Mouse (Mus musculus) retina, embryonic 14.5 days (tissue): ENCODE measurements around the gene Hapln1.
A peak's percentile ranks its signal among the peaks of the same experiment; 100 is the strongest.

Experiments
- DNase-seq: peaks from one replicate; pipeline ENCODE4 v3.0.0-alpha.2; 2015; ENCODE audit warnings: low spot score

The Hapln1 gene

GRCm38 (mm10) chr13:89539205-89539886, at the start of gene Hapln1:
Gene Hapln1 (plus strand): TSS chr13:89539796.
- peak; percentile 73 for DNase-seq

- no peak for DNase-seq
Observed at GRCm38 (mm10) chr13:89493169-89493568, 46.4 kb upstream of the Hapln1 start.

DNA sequence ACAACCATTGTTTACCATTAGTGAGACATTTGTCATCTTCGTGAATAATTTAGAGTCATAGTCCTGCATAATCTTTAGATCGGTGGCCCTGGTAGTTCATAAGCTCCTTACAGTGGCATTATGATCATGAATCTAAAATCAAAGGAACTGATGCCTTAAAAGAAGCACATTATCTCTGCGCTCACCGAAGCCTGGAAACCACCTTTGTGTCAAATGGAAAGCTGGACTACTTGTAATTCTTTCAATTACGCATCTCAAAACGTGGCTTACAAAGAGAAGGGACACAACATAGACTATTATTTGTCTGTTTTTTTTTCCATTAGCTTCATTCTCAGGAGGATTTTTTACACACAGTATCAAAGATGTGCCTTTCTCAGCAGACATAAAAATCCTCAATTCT, 45.9 kb upstream of the Hapln1 start:
- no peak for DNase-seq

DNA sequence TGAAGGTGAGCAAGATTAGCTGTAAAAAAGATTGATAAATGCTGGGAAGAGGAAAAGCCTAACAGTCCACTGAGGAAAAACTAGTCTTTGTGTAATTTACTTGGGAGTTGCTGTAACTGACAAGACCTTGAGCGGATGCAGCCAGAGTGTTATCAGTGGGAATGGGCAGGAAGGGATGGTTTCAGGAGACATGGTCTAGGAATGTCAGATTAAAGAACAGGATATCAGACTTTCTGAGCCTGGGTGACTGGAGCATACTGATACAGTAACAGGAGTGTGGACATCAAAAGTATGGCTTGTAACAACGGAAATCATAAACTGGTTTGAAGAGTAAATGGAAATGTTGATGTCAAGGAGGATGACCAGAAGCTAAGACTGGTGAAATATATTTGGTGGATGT, 43.0 kb upstream of the Hapln1 start:
- no peak for DNase-seq

GRCm38 (mm10) chr13:89499419-89499818, 40.2 kb upstream of the Hapln1 start:
- DNase-seq, result no peak

DNA sequence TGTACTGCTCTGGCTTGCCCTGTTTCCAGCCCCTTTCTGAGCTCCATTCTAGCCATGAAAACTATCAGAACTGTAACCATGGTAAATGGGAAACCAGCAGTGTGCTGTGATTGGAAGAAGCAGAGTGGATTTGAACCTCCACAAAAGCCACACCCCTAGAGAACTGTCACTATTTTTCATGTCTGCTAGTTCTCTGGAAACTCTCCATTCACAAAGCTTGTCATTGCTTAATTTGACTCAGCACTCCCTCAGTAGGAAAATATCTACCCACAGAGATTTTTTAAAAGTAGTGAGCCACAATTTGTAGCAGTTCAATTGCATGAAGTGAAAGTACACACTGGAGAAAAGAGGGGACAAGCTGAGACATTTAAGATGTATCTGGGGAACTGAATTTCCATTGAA, 18.1 kb upstream of the Hapln1 start:
- no peak for DNase-seq

- DNase-seq, result no peak
Observed at GRCm38 (mm10) chr13:89528716-89529115, 10.9 kb upstream of the Hapln1 start.

DNA sequence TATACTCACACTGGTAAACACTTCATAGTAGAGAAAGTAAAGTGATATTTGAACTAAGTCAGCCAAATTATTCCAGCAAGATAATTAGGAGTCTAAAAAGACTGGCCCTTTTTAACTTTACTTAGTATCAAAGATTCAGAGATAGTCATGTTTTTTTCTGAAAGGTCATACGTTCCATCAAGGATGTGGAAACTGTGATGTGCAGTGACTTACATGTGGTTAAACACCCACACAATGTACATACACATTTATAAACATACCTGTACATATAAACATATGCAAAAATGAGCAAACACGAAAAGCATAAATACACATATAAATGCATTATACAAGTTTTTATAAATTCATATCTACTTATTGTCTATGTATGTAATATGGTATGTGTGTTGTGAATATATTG, 9.2 kb upstream of the Hapln1 start:
- DNase-seq, result no peak

DNA sequence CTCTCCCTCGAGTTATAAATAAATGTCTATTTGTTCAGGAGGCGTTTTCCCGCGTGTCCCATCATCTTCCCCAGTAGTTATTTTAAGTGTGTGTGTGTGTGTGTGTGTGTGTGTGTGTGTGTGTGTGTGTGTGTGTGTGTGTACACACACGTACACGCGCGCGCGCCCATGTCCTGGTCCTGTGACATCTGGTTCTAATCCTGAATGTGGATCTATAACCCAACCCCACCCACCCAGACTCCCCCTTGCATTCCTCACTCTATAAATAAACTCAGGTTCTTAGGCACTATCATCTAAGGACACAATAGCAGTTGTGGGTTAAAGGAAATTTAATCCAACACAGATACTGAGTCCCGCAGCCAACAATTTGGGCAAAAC, 280 bp downstream of the Hapln1 start:
- DNase-seq, result no peak

- DNase-seq, result peak; percentile 25
Observed at GRCm38 (mm10) chr13:89540301-89540982, 846 bp downstream of the Hapln1 start.

GRCm38 (mm10) chr13:89543003-89543402, 3.4 kb downstream of the Hapln1 start:
- peak; percentile 94 for DNase-seq

DNA sequence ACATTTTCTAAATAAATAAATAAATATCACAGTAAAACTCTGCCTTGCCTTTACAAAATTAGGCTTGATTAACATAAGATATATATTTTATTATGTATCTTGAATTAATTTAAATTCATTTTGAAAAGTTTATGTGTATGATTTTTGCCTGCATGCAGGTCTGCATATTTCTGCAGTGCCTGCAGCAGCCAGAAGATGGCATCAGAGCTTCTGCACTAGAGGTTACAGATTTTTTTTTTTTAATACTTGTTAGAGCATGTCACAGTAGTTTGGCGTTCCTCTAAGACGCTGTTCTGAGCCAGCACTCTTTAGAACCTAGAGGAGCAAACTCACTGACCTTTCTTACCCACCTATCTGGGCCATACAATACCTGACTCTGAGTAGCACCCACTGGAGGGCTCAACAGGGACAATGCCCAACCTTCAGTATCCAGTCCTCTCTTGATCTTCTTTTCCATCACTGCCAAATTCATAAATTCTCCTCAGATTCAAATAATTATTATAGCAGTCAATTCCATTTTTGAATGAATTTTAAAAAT, 8.7 kb downstream of the Hapln1 start:
- peak; percentile 63 for DNase-seq

GRCm38 (mm10) chr13:89549507-89549906, 9.9 kb downstream of the Hapln1 start:
- DNase-seq, result no peak

GRCm38 (mm10) chr13:89551502-89551901, 11.9 kb downstream of the Hapln1 start:
- peak; percentile 57 for DNase-seq

DNA sequence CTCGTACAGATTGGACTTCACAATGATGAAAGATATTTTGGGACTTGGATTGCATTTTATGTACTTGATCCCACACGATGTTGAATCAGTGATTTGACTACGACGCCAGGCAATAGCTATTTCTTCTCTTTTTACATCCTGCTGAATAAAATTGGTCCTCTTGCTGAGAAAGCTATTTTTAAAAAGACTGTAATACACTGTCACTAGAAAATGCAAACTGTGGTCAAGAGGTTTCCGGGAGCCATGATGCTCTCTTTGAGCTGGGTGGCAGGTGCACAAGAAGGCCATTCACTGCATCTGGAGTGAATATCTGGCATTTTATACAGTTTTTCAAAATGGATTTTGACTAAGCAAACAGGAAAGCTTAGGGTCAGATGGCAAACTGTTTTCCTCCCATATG, 24.9 kb downstream of the Hapln1 start:
- DNase-seq, result no peak

GRCm38 (mm10) chr13:89566300-89566699, 26.7 kb downstream of the Hapln1 start:
- DNase-seq, result no peak

GRCm38 (mm10) chr13:89579115-89579514, 39.5 kb downstream of the Hapln1 start:
- no peak for DNase-seq

DNA sequence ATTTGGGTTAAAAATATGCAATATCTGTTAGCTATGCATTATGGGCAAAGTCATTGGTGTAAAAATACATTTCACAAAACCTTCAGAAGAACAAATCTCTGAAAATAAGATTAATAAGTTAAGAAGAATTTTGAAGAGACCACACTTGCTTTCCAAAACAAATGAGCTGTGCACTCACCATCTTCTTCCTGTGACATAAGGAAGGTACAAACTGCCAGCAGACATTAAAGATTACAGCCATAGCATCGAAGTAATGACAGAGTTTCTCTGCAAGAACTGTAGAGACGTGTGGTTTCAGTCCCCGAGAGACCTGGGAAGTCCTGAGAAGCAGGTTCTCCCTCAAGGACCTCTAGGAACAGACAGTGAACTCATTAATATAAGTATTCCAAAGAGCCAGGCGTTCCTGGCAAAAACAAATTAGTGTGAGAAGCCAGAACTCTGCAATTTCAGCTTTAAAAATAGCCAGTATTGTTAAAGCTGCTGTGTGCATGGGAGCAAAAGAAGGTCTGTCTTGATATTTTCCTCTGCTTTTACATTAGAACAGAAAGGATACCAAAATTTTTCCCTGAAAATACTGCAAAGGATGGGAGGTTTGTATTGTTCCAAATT, 43.6 kb downstream of the Hapln1 start:
- peak; percentile 12 for DNase-seq

DNA sequence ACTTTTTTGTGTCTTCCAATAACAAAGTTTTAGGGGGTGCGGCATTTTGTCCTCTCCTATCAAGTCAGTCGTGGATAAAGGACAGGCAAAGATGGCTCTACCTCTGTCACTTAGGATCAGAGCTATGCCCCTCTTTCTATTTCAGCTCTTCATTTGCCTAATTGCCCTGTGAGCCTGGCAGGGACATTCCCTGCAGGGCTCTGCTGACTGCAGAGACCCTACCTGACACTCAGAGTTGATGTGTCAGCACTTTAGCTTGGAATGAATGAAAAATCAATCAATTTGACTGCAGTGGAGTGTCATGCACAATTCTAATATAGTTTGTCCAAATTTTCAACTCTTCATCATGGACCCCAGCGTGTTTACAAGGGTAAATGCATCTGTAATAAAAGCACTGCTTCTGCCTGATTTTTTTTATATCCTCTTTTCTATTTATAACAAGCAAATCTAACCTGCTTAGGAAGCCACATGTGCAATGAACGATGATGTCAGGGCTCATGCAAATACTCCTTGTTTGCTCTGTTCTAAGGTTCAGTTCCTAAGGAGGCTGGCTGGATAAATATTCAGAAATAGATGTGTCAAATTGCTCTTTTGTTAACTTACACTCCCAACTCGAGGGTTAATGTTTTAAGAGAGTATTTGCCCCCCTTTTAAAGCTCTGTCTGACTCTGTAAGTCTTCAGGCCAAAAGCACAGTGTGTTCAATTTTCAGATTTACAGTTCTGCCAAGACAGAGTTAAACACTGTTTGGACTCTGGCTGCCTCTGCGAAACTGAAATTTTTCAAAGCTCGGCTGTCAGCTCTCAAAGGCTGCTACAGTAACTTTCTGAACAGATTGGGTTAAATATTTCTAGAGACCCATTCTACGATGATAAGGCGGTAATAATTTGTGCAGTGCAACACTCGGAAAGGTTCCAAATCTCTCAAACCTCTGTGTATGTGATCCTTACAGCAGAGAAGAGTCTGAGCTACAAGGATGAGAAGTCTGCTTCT, 44.4 kb downstream of the Hapln1 start:
- peak; percentile 28 for DNase-seq

DNA sequence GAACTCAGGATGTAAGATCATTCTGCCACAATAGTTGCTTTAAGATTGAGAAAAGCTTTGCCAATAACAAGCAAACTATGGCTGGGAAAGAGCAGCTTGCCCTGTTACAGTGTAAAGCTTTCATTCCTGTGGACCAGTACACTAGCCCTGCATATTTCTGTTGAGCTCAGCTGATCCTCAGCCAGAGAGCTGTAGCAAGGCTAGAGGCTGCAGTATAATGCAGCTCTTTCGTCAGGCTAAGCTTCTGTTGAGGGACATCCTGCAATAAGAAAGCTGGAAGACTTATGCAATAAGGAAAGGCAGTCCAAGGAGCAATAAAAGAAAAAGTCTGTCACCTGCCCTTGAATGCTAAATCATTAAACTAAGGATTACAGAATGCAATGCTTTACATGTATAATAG, 45.5 kb downstream of the Hapln1 start:
- DNase-seq, result no peak

GRCm38 (mm10) chr13:89595105-89595504, 55.5 kb downstream of the Hapln1 start:
- DNase-seq, result no peak

- DNase-seq, result no peak
Observed at GRCm38 (mm10) chr13:89597354-89597753, 57.8 kb downstream of the Hapln1 start.
